Mouse (Mus musculus): ENCODE results near the gene Glipr2. TPM values are rescaled to one million over a fixed set of nuclear protein-coding genes. Genes with fewer than 3 reads are reported as not detected.
A peak's percentile ranks its signal among the peaks of the same experiment; 100 is the strongest.

The Glipr2 gene
- polyA plus RNA-seq, 1 experiment from 2014 or later: 42.3 TPM

DNA sequence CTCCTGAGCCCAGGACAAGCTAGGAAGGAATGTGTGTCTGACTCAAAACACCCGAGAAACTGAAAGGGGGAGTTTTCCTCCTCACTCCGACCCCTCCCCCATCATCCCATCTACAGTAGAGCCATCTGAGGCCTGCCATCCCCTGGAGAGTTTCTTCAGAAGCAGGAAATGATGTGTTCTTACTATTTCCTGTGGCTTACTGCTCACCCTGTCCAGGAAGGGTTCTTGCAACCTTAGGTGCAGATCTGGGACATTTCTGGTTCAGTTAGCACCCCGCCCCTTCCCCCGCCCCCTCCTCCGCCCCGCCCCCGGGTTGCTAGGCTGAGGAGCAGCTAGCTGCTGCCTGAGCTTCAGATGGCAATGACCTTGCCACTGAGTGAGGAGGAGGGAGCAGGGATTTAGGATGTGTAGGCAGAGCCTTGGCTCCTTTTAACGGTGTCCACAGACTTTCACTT is 15.0 kb downstream of the Glipr2 start:
- Histone ChIP-seq H3K9me3 (replicated peaks) (no peaks in the 10 kb centered on the region), H3K27ac (replicated peaks) (peak overlapping the region; percentile 62), H3K36me3 (peaks cover 3% of the 10 kb centered on the region), H3K4me1 (peaks cover 29% of the 10 kb centered on the region), H3K4me3 (replicated peaks) (no peak overlapping the region), H3K9ac (replicated peaks) (no peak overlapping the region), H3K4me2 (0 out of 2 replicates have a peak overlapping the region, but pooled peaks have one; percentile 9), H3K27me3 (replicated peaks) (no peaks in the 10 kb centered on the region)
- WGBS: 4% methylated on average over 8 of the region's 8 CpGs
- peak; percentile 39; the same call in 1 of the 2 replicates for ATAC-seq (ENCODE audit: low FRiP score)

DNA sequence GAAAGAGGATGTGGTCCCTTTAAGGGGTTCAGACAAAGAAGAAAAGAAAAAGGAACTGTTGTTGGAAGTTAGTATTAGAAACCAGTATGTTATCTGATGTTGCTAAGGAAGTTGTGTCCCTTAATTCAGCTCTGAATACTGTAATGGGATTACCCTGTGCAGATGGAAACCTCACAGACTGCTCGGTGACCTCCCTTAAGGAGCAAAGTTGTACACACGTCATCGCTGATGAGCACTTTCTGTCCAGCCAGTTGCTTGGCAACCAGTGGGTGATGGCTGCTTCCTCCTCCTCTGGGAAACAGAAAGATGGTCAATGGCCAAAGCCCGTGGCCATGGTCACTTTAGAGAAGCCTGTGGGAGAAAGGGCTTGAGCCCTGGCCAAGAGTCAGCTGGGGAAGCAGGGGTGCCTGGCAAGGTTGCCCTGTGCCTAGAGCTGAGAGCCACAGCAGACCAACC is 16.4 kb downstream of the Glipr2 start:
- peaks cover 3% of the 10 kb centered on the region for H3K36me3 ChIP-seq
- ATAC-seq (ENCODE audit: low FRiP score): no peak
- H3K4me3 ChIP-seq (replicated peaks): no peak overlapping the region
- H3K27me3 ChIP-seq (replicated peaks): no peaks in the 10 kb centered on the region
- H3K9ac ChIP-seq (replicated peaks): no peak overlapping the region
- WGBS: 36% methylated on average over 4 of the region's 4 CpGs
- H3K27ac ChIP-seq (replicated peaks): 0 out of 2 replicates have a peak overlapping the region, but pooled peaks have one; percentile 18
- no peaks in the 10 kb centered on the region for H3K9me3 ChIP-seq (replicated peaks)
- H3K4me1 ChIP-seq: peaks cover 32% of the 10 kb centered on the region
- H3K4me2 ChIP-seq: no peak overlapping the region

DNA sequence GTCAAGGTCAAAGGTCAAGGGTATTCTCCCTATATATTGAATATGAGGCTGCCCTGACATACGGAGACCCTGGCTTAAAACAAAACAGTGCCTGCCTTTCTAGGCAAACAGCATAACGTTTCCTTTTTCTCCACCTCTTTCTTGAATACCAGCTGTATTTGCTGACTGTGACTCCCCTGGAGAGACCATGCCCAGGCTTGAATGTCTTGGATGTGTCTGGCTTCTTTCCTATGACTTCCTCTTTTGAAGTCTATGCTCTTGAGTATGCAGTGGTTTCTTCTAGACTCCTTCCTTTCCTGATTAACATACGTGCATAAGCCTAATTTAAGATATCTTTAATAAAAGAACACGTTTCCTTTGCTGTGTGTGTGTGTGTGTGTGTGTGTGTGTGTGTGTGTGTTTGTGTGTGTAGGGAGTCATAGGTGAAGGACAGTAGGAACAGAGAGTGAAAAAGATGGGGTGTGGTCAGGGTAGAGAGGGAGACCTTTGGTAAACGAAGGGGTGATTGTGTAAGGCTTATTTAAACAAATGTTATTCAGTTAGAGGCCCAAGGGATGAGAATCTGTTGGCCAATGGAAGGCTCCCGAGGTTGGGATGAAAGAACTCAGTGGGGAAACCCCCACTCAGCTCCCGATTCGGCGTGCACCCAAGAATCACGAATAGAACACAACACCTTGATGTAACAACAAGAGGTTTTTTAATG is 17.9 kb downstream of the Glipr2 start:
- H3K27ac ChIP-seq (replicated peaks): no peak overlapping the region
- no peak overlapping the region for H3K9ac ChIP-seq (replicated peaks)
- H3K9me3 ChIP-seq (replicated peaks): no peaks in the 10 kb centered on the region
- peaks cover 3% of the 10 kb centered on the region for H3K36me3 ChIP-seq
- 81% methylated on average over 10 of the region's 10 CpGs for WGBS
- H3K4me2 ChIP-seq: no peak overlapping the region
- H3K27me3 ChIP-seq (replicated peaks): no peaks in the 10 kb centered on the region
- no peak for ATAC-seq (ENCODE audit: low FRiP score)
- peaks cover 38% of the 10 kb centered on the region for H3K4me1 ChIP-seq
- H3K4me3 ChIP-seq (replicated peaks): no peak overlapping the region

DNA sequence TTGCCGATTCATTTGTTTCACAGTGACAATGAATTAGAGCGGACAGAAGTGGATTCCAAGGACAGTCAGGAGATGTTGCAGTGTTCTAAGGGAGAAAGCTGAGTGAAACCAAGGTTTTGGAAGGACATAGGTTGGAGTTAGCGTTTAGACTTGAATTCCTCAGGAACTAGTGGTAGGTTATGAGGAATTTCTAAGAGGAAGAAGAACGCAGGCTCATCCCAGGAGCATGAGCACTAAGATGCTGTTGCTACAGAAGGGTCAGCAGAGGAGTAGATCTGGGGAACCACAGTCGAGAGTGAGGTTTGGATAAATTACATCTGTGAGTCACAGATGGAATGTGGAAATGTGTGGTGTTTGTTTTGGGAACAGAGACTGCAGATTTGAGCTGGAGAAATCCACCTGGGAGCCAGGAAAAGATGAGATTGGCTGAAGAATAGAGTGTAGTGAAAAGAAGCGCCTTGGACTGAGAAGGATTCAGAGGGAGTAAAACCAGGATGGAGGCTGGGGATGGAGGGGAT is 19.1 kb downstream of the Glipr2 start:
- no peak for ATAC-seq (ENCODE audit: low FRiP score)
- Histone ChIP-seq H3K27me3 (replicated peaks) (no peaks in the 10 kb centered on the region), H3K27ac (replicated peaks) (no peak overlapping the region), H3K4me2 (no peak overlapping the region), H3K9me3 (replicated peaks) (no peaks in the 10 kb centered on the region), H3K4me1 (peaks cover 38% of the 10 kb centered on the region), H3K36me3 (no peaks in the 10 kb centered on the region), H3K9ac (replicated peaks) (no peak overlapping the region), H3K4me3 (replicated peaks) (no peak overlapping the region)
- WGBS: 81% methylated on average over 6 of the region's 6 CpGs

DNA sequence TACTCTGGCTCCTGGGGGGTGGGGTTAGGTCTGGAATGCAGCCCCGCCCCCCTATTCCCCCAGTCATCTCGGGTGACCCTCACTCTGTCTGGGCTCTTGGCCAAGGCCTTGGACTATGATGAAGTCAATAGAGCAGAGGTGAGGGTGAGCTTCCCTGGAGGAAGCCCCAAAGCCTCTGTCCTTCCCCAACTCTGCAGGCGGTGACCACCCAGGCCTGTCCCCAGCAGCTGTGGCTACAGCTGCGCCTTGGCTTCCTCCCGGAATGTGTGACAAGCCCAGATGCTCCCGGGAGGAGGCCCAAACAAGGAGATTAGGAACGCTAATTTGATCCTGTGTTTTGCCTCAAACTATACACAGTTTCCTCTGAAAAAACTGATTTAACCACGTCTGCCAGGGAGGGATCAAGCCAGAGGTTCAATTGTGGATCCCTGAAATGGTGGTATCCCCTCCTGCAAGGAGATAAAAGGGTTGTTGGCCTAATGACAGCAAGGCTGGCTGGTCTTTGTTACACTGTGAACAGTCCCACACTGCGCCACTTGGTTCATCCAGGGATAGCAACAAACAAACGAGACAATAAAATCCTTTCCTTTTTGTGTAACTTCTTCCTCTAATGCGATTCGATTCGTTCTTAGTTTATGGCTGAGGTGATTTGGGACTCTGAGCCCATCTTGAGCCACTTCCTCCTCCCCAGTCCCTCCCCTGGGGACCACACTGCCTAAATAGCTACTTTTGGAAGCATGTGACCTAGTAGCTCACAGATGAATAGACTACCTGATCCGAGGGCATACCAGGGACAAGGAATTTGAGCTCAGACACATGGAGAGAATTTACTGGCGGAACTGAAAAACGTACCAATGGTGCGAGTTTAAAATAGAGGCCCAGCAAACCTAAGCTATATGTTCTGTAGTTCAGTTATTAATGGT is 21.6 kb downstream of the Glipr2 start:
- Histone ChIP-seq H3K27me3 (replicated peaks) (no peaks in the 10 kb centered on the region), H3K27ac (replicated peaks) (peak overlapping the region; percentile 72), H3K36me3 (no peaks in the 10 kb centered on the region), H3K9me3 (replicated peaks) (no peaks in the 10 kb centered on the region), H3K4me2 (no peak overlapping the region), H3K4me3 (replicated peaks) (no peak overlapping the region), H3K9ac (replicated peaks) (no peak overlapping the region), H3K4me1 (peaks cover 24% of the 10 kb centered on the region)
- WGBS: 20% methylated on average over 17 of the region's 17 CpGs
- ATAC-seq (ENCODE audit: low FRiP score): no peak

DNA sequence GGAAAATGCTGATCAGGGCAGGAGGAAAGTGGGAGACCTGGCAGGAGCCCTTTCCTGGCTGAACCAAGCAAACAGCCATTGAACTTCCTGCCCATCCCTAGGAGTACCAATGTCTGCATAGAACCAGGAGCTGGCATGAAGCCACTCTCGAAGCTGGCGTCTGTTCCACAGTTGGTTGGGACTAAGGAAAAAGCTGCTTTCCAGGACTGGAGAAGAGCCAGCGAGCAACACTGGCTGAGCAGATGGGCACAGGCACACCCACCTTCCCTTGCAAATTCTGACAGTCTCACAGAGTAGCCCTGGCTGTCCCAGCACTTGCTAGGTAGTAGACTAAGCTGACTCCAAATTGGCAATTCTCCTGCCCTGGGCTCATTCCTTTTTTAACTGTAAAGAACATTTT is 22.5 kb downstream of the Glipr2 start:
- Histone ChIP-seq H3K4me3 (replicated peaks) (no peak overlapping the region), H3K4me1 (peaks cover 24% of the 10 kb centered on the region), H3K27ac (replicated peaks) (peak overlapping the region; percentile 72; the same call in 1 of the 2 replicates), H3K36me3 (no peaks in the 10 kb centered on the region), H3K27me3 (replicated peaks) (no peaks in the 10 kb centered on the region), H3K9me3 (replicated peaks) (no peaks in the 10 kb centered on the region), H3K4me2 (no peak overlapping the region), H3K9ac (replicated peaks) (no peak overlapping the region)
- ATAC-seq (ENCODE audit: low FRiP score): 0 out of 2 replicates have a peak, but pooled peaks have one; percentile 30
- 62% methylated on average over 3 of the region's 3 CpGs for WGBS

DNA sequence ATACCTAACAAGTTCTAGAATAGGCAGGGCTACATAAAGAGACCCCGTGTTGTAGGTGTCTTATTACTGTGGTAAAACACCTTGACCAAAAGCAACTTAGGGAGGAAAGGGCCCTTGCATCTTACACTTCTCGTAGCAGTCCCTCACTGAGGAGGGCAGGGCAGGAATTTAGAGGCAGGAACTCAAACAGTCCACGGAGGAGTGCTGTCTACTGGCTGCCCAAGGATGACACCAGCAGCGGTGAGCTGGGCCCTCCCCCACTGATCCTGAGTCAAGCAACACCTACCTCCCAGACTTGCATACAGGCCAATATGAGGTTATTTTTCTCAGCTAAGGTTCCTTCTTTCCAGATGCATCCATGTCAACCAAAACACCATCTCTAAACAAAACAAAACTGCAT is 23.0 kb downstream of the Glipr2 start:
- no peak overlapping the region for H3K4me3 ChIP-seq (replicated peaks)

DNA sequence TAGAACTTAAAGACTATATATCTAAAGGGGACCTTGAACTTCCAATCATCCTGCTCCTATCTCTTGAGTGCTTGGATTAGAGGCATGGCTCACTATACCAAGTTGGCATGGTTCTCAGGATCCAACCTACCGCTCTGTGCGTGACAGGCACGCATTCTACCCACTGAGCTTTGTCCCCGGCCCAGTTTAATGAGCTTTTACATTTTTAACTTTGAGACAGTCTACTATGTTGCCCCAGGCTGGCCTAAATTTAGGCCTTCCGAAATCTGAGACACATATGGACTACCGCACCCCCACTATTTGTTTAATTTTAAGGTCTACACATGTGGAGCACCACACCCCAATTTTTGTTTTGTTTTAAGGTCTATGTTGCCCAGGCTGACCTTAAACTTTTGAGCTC is 23.6 kb downstream of the Glipr2 start:
- Histone ChIP-seq H3K9ac (replicated peaks) (no peak overlapping the region), H3K9me3 (replicated peaks) (no peaks in the 10 kb centered on the region), H3K4me3 (replicated peaks) (no peak overlapping the region), H3K27ac (replicated peaks) (no peak overlapping the region), H3K4me1 (peaks cover 24% of the 10 kb centered on the region), H3K27me3 (replicated peaks) (no peaks in the 10 kb centered on the region), H3K4me2 (no peak overlapping the region), H3K36me3 (no peaks in the 10 kb centered on the region)
- WGBS: 95% methylated on average over 6 of the region's 6 CpGs
- no peak for ATAC-seq (ENCODE audit: low FRiP score)

More for the DNA sequence above, 23.0 kb downstream of the Glipr2 start:
- ATAC-seq (ENCODE audit: low FRiP score): no peak
- 90% methylated on average over 4 of the region's 4 CpGs for WGBS
- no peaks in the 10 kb centered on the region for H3K9me3 ChIP-seq (replicated peaks)
- peaks cover 24% of the 10 kb centered on the region for H3K4me1 ChIP-seq
- H3K9ac ChIP-seq (replicated peaks): no peak overlapping the region
- no peak overlapping the region for H3K4me2 ChIP-seq
- no peaks in the 10 kb centered on the region for H3K36me3 ChIP-seq
- H3K27ac ChIP-seq (replicated peaks): no peak overlapping the region
- no peaks in the 10 kb centered on the region for H3K27me3 ChIP-seq (replicated peaks)

DNA sequence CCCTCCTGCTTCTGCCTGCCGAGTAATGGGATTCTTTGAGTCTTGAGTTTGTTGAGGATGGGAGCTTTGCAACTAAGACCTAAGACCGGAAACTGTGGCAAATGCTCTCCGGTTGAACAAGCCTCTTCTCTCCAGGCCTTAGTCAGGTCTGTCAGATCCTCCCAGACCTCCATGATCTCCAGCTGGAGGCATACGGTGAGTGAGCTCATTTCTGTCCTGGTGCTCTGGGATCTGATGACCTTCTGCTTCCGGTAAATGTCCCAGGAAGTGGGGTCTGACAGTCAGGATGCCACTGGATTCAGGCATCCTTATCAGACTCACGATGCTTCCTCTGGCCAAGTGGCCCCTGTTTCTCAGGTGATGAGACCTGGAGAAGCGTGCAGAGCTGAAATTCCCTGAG is 24.1 kb downstream of the Glipr2 start:
- no peaks in the 10 kb centered on the region for H3K9me3 ChIP-seq (replicated peaks)
- 92% methylated on average over 7 of the region's 7 CpGs for WGBS

DNA sequence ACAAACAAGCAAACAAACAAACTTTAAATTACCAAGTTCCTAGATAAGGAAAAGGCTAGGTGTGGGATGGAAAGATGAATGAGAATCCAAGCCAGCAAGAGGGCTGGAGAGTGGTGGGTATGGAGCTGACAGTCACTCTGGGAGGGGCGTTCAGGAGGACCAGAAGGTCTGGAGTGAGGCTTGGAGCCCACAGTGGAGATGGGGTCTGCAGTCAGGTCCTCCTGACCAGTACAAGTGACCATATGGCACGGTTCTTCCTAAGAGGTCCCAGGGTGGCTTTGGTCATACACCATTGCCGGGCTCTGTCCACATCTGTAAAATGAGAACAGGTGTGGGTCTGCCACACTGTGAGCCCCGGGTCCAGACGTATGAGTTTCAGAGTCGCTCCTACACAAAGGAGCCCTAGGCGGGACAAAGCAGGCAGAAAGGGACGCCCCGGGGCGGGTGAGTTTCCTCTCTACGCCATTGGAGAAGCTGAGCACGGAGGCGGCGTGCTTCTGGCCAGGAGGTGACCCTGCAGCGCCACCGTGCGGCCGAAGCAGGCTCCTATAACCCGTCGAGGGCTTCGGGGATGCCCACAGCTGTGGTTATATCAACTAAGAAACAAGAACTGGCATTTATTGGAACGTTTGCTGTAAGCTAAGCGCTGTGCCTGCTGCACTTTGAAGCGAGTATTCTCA is 25.0 kb downstream of the Glipr2 start:
- H3K9ac ChIP-seq (replicated peaks): peak overlapping the region; percentile 45; the same call in 1 of the 2 replicates
- H3K9me3 ChIP-seq (replicated peaks): no peaks in the 10 kb centered on the region
- peak overlapping the region; percentile 74 for H3K4me2 ChIP-seq
- peak overlapping the region; percentile 37 for H3K4me3 ChIP-seq (replicated peaks)
- 3% methylated on average over 24 of the region's 24 CpGs for WGBS
- no peak overlapping the region for H3K27ac ChIP-seq (replicated peaks)
- no peaks in the 10 kb centered on the region for H3K36me3 ChIP-seq
- peak; percentile 94 for ATAC-seq (ENCODE audit: low FRiP score)
- no peaks in the 10 kb centered on the region for H3K27me3 ChIP-seq (replicated peaks)
- peaks cover 24% of the 10 kb centered on the region for H3K4me1 ChIP-seq

More for the DNA sequence above, 24.1 kb downstream of the Glipr2 start:
- H3K4me2 ChIP-seq: no peak overlapping the region
- no peaks in the 10 kb centered on the region for H3K27me3 ChIP-seq (replicated peaks)
- no peak overlapping the region for H3K4me3 ChIP-seq (replicated peaks)
- no peak for ATAC-seq (ENCODE audit: low FRiP score)
- no peaks in the 10 kb centered on the region for H3K36me3 ChIP-seq
- H3K27ac ChIP-seq (replicated peaks): no peak overlapping the region
- no peak overlapping the region for H3K9ac ChIP-seq (replicated peaks)
- H3K4me1 ChIP-seq: peaks cover 24% of the 10 kb centered on the region

DNA sequence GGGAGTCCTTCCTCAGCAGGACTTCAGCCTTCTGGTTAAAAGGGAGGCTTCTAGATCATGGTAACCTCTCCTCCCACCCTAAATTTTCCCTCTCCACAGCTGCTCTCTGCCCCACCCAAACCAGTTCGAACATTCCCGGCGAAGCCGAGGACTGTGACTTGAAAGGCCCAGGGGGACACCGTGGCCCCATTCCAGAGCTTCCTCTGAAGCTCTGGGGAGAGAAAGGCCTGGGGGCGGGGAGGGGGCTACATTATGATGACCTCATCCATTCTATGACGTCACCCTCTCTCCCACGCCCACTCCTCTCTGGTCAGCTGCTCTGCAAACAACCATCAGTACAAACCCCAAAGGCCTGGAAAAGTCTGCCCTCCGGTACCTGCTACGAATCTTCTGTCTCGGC is 26.0 kb downstream of the Glipr2 start, which contains the start of gene Ccin:
Ccin (plus strand) TSS at position 303 of the 400 bp plus-strand sequence.
- Histone ChIP-seq H3K4me3 (replicated peaks) (peak within 1 kb of the TSS; percentile 37), H3K27ac (replicated peaks) (no peak within 1 kb of the TSS; the same call in 1 of the 2 replicates), H3K27me3 (replicated peaks) (no peaks in the 10 kb centered on the region), H3K9me3 (replicated peaks) (no peaks in the 10 kb centered on the region), H3K36me3 (no peaks in the 10 kb centered on the region), H3K4me2 (peak within 1 kb of the TSS; percentile 74), H3K4me1 (peaks cover 21% of the 10 kb centered on the region), H3K9ac (replicated peaks) (peak within 1 kb of the TSS; percentile 45; the same call in 1 of the 2 replicates)
- ATAC-seq (ENCODE audit: low FRiP score): no peak
- 82% methylated on average over 11 of the region's 11 CpGs for WGBS
